Mouse (Mus musculus): ENCODE measurements around the gene Efemp2.
"Not testable (repeated sequence)": the region's sequence is repeated elsewhere in the genome, so short reads cannot be mapped to it uniquely, and the experiment has no call there.

The Efemp2 gene

GRCm38 (mm10) chr19:5477004-5477667 lies 3.4 kb downstream of the Efemp2 start:
- DNase-seq (ENCODE audit: extremely low spot score): no peak

- no peak for DNase-seq (ENCODE audit: extremely low spot score)
These were observed 4.0 kb downstream of the Efemp2 start for GRCm38 (mm10) chr19:5477668-5478300.

GRCm38 (mm10) chr19:5480016-5480415 lies 6.3 kb downstream of the Efemp2 start:
- no peak for DNase-seq (ENCODE audit: extremely low spot score)

- DNase-seq (ENCODE audit: extremely low spot score): no peak
These were observed 7.6 kb downstream of the Efemp2 start for GRCm38 (mm10) chr19:5481398-5481797.

- no peak for DNase-seq (ENCODE audit: extremely low spot score)
These were observed 9.9 kb downstream of the Efemp2 start for GRCm38 (mm10) chr19:5483386-5484359.

GRCm38 (mm10) chr19:5484496-5484895 lies 10.7 kb downstream of the Efemp2 start:
- DNase-seq (ENCODE audit: extremely low spot score): no peak

- DNase-seq (ENCODE audit: extremely low spot score): no peak
These were observed 11.6 kb downstream of the Efemp2 start for GRCm38 (mm10) chr19:5485371-5485770.

GRCm38 (mm10) chr19:5485821-5486220 lies 12.1 kb downstream of the Efemp2 start:
- DNase-seq (ENCODE audit: extremely low spot score): no peak

GRCm38 (mm10) chr19:5486286-5486685 lies 12.5 kb downstream of the Efemp2 start:
- DNase-seq (ENCODE audit: extremely low spot score): no peak

- DNase-seq (ENCODE audit: extremely low spot score): no peak
These were observed 13.0 kb downstream of the Efemp2 start for GRCm38 (mm10) chr19:5486771-5487170.

GRCm38 (mm10) chr19:5487768-5488550 lies 14.2 kb downstream of the Efemp2 start, which contains the start of gene Mus81:
Gene Mus81, minus strand, starts transcription at chr19:5488402.
- peak; percentile 97 for DNase-seq (ENCODE audit: extremely low spot score)

GRCm38 (mm10) chr19:5488878-5489571 lies 15.3 kb downstream of the Efemp2 start:
- DNase-seq (ENCODE audit: extremely low spot score): peak; percentile 98

GRCm38 (mm10) chr19:5489721-5490120 lies 16.0 kb downstream of the Efemp2 start:
- DNase-seq (ENCODE audit: extremely low spot score): not testable (repeated sequence)

- peak; percentile 95 for DNase-seq (ENCODE audit: extremely low spot score)
These were observed 16.7 kb downstream of the Efemp2 start, which contains the start of gene Cfl1 for GRCm38 (mm10) chr19:5490313-5490897. Gene Cfl1, plus strand, starts transcription at chr19:5490455.

GRCm38 (mm10) chr19:5490898-5491708 lies 17.3 kb downstream of the Efemp2 start:
- DNase-seq (ENCODE audit: extremely low spot score): peak; percentile 77

- no peak for DNase-seq (ENCODE audit: extremely low spot score)
These were observed 18.9 kb downstream of the Efemp2 start for GRCm38 (mm10) chr19:5492641-5493040.

- not testable (repeated sequence) for DNase-seq (ENCODE audit: extremely low spot score)
These were observed 19.6 kb downstream of the Efemp2 start for GRCm38 (mm10) chr19:5493301-5493721.

- no peak for DNase-seq (ENCODE audit: extremely low spot score)
These were observed 20.6 kb downstream of the Efemp2 start for GRCm38 (mm10) chr19:5494314-5494713.

GRCm38 (mm10) chr19:5495353-5496051 lies 21.7 kb downstream of the Efemp2 start:
- no peak for DNase-seq (ENCODE audit: extremely low spot score)

Data from embryo, embryonic 9.5 days (tissue).